Mouse (Mus musculus) cortical plate, adult 2 months (tissue): ENCODE measurements around the gene Gm42791.

Experiments used
- CTCF ChIP-seq: fragments of 200-500 bp; IDR thresholded peaks from 2 replicates; pipeline ENCODE4 v1.5.1; 2011; ENCODE audit warnings: mild to moderate bottlenecking, control low read depth, low read length; ENCODE audit not compliant: insufficient read depth; ENCODE audit errors: extremely low read depth
- POLR2A ChIP-seq: fragments of 200-500 bp; IDR thresholded peaks from 2 replicates; pipeline ENCODE4 v1.6.1; 2011; ENCODE audit warnings: mild to moderate bottlenecking, low read length, control low read depth; ENCODE audit not compliant: insufficient read depth; ENCODE audit errors: extremely low read depth

GRCm38 (mm10) chr5:148968179-148968578 lies 26.8 kb downstream of the Gm42791 start:
- TF ChIP-seq CTCF (no peak), POLR2A (no peak)
